Mouse (Mus musculus) left cerebral cortex, postnatal 10 days (tissue): ENCODE measurements around the gene Zc3h10. TPM values are rescaled to one million over a fixed set of nuclear protein-coding genes. Genes with fewer than 3 reads are reported as not detected.
"Not testable (repeated sequence)": the region's sequence is repeated elsewhere in the genome, so short reads cannot be mapped to it uniquely, and the experiment has no call there.

ENCODE experiments used
- DNase-seq, 2 experiments: peaks; one replicate each; pipeline ENCODE4 v3.0.0; 2021 to 2022; ENCODE audit warnings: low spot score in 2 of 2, mixed read lengths in 1 of 2; ENCODE audit errors: extremely low spot score in 1 of 2
- intact Hi-C: fragments of 180-260 bp; cut with DNase I; formaldehyde crosslinking; loops from one replicate; pipeline ENCODE4 v1.15.1; 2025
- total RNA-seq, 2 experiments: library from RNA; stranded (reverse); gene quantifications; 2 replicates each; pipeline ENCODE4 v1.2.3; 2021

The Zc3h10 gene
- total RNA-seq, 2 experiments from 2014 or later, result 10.8 to 10.9 TPM

- no peak for DNase-seq
- intact Hi-C loops, result no loop called here
These were observed 16.0 kb upstream of the Zc3h10 start for GRCm38 (mm10) chr10:128563544-128563943.

GRCm38 (mm10) chr10:128556963-128557362 lies 9.4 kb upstream of the Zc3h10 start:
- no peak for DNase-seq

GRCm38 (mm10) chr10:128556286-128556685 lies 8.7 kb upstream of the Zc3h10 start:
- intact Hi-C loops, result no loop called here
- no peak for DNase-seq

More at GRCm38 (mm10) chr10:128556963-128557362, 9.4 kb upstream of the Zc3h10 start:
- intact Hi-C loops, result no loop called here

- intact Hi-C loops, DNase-seq: not testable (repeated sequence)
These were observed 8.0 kb upstream of the Zc3h10 start for GRCm38 (mm10) chr10:128555567-128555966.

GRCm38 (mm10) chr10:128550144-128550823 lies 2.7 kb upstream of the Zc3h10 start:
- intact Hi-C loops, DNase-seq: not testable (repeated sequence)

GRCm38 (mm10) chr10:128549682-128550057 lies 2.1 kb upstream of the Zc3h10 start:
- not testable (repeated sequence) for DNase-seq
- intact Hi-C loops, result loop anchor here (5.0 kb wide), 1 partner anchor 57 kb away; the partner anchor contains the start of gene Myl6

GRCm38 (mm10) chr10:128548947-128549681 lies 1.5 kb upstream of the Zc3h10 start, which contains the start of gene Rpl41:
Gene Rpl41, minus strand, starts transcription at chr10:128549305.
- intact Hi-C loops, result loop anchor here (5.0 kb wide), 1 partner anchor 57 kb away; the partner anchor contains the start of gene Myl6
- peak; percentile 93 to 96 for DNase-seq

- intact Hi-C loops, result loop anchor here (5.0 kb wide), 1 partner anchor 56 kb away; the partner anchor contains the start of gene Myl6
These were observed 647 bp upstream of the Zc3h10 start for GRCm38 (mm10) chr10:128548051-128548791.

GRCm38 (mm10) chr10:128546787-128547186 lies 787 bp downstream of the Zc3h10 start:
- intact Hi-C loops, result loop anchor here (5.0 kb wide), 1 partner anchor 54 kb away; the partner anchor contains the start of gene Myl6
- no peak for DNase-seq

More at GRCm38 (mm10) chr10:128548051-128548791, 647 bp upstream of the Zc3h10 start:
- not testable (repeated sequence) for DNase-seq

- no peak for DNase-seq
- intact Hi-C loops, result loop anchor here (5.0 kb wide), 1 partner anchor 54 kb away; the partner anchor contains the start of gene Myl6
These were observed 1.2 kb downstream of the Zc3h10 start for GRCm38 (mm10) chr10:128546361-128546760.

GRCm38 (mm10) chr10:128545570-128545898 lies 2.0 kb downstream of the Zc3h10 start:
- intact Hi-C loops, result loop anchor here (5.0 kb wide), 1 partner anchor 53 kb away; the partner anchor contains the start of gene Myl6
- DNase-seq, result no peak

GRCm38 (mm10) chr10:128544674-128545569 lies 2.7 kb downstream of the Zc3h10 start:
- intact Hi-C loops, result loop anchor here (5.0 kb wide), 1 partner anchor 53 kb away; the partner anchor contains the start of gene Myl6
- DNase-seq, result no peak

- intact Hi-C loops, result no loop called here
- DNase-seq, result peak in 1 of 2 experiments; percentile 48
These were observed 3.4 kb downstream of the Zc3h10 start for GRCm38 (mm10) chr10:128544151-128544657.

- no peak for DNase-seq
- intact Hi-C loops, result no loop called here
These were observed 4.5 kb downstream of the Zc3h10 start for GRCm38 (mm10) chr10:128543100-128543499.

GRCm38 (mm10) chr10:128538340-128538870 lies 9.2 kb downstream of the Zc3h10 start:
- intact Hi-C loops, result no loop called here
- DNase-seq, result no peak

GRCm38 (mm10) chr10:128536266-128536940 lies 11.2 kb downstream of the Zc3h10 start:
- DNase-seq, result peak; percentile 88
- intact Hi-C loops, result no loop called here
